Mouse (Mus musculus) adrenal gland, adult (tissue): ENCODE data around the gene Pakap.

ENCODE experiments used
- DNase-seq, 2 experiments: peaks; one replicate each; pipeline ENCODE4 v3.0.0; 2022 to 2023; ENCODE audit warnings: low spot score in 1 of 2; ENCODE audit not compliant: inconsistent age in 2 of 2

Gene Pakap

GRCm38 (mm10) chr4:57570229-57570628, 2.2 kb downstream of the Pakap start:
- DNase-seq: peak in 1 of 2 experiments; percentile 62

- DNase-seq: peak in 1 of 2 experiments; percentile 78
These were observed 6.2 kb downstream of the Pakap start for GRCm38 (mm10) chr4:57574181-57574580.

GRCm38 (mm10) chr4:57574646-57575045, 6.7 kb downstream of the Pakap start:
- peak; percentile 83 to 94 for DNase-seq

GRCm38 (mm10) chr4:57575686-57576085, 7.7 kb downstream of the Pakap start:
- DNase-seq: peak in 1 of 2 experiments; percentile 75

GRCm38 (mm10) chr4:57576095-57576494, 8.1 kb downstream of the Pakap start:
- no peak for DNase-seq

- no peak for DNase-seq
These were observed 11.7 kb downstream of the Pakap start for GRCm38 (mm10) chr4:57579683-57580082.

- DNase-seq: peak in 1 of 2 experiments; percentile 85
These were observed 17.4 kb downstream of the Pakap start for GRCm38 (mm10) chr4:57585281-57585800.

- DNase-seq: peak in 1 of 2 experiments; percentile 67
These were observed 19.1 kb downstream of the Pakap start for GRCm38 (mm10) chr4:57586933-57587658.

GRCm38 (mm10) chr4:57588356-57588755, 20.4 kb downstream of the Pakap start:
- DNase-seq: peak in 1 of 2 experiments; percentile 69

GRCm38 (mm10) chr4:57592751-57593150, 24.8 kb downstream of the Pakap start:
- no peak for DNase-seq

- DNase-seq: no peak
These were observed 32.0 kb downstream of the Pakap start for GRCm38 (mm10) chr4:57599946-57600345.

- peak in 1 of 2 experiments; percentile 82 for DNase-seq
These were observed 32.9 kb downstream of the Pakap start for GRCm38 (mm10) chr4:57600685-57601457.

- peak in 1 of 2 experiments; percentile 61 for DNase-seq
These were observed 33.5 kb downstream of the Pakap start for GRCm38 (mm10) chr4:57601458-57601835.

GRCm38 (mm10) chr4:57601903-57602617, 34.1 kb downstream of the Pakap start:
- DNase-seq: peak in 1 of 2 experiments; percentile 68

GRCm38 (mm10) chr4:57606258-57606657, 38.3 kb downstream of the Pakap start:
- DNase-seq: peak; percentile 79 to 87

GRCm38 (mm10) chr4:57607247-57607942, 39.4 kb downstream of the Pakap start:
- DNase-seq: peak; percentile 84 to 94

GRCm38 (mm10) chr4:57611303-57612077, 43.5 kb downstream of the Pakap start:
- no peak for DNase-seq

- peak; percentile 56 to 79 for DNase-seq
These were observed 44.7 kb downstream of the Pakap start for GRCm38 (mm10) chr4:57612716-57613115.

GRCm38 (mm10) chr4:57614686-57615085, 46.7 kb downstream of the Pakap start:
- no peak for DNase-seq

GRCm38 (mm10) chr4:57618743-57619142, 50.8 kb downstream of the Pakap start:
- DNase-seq: no peak
